Mouse (Mus musculus) induced T-regulatory cell, adult 2 months (primary cell): ENCODE measurements at regions not wholly inside any gene's neighbourhood (a gene's known extent, or its start where the extent isn't known, plus 50 kb on each side); places are given as distances from the start of the nearest gene placed in this dataset.

Source experiments
- DNase-seq: peaks from one replicate; pipeline ENCODE4 v3.0.0-alpha.2; 2012; ENCODE audit warnings: low read depth

DNA sequence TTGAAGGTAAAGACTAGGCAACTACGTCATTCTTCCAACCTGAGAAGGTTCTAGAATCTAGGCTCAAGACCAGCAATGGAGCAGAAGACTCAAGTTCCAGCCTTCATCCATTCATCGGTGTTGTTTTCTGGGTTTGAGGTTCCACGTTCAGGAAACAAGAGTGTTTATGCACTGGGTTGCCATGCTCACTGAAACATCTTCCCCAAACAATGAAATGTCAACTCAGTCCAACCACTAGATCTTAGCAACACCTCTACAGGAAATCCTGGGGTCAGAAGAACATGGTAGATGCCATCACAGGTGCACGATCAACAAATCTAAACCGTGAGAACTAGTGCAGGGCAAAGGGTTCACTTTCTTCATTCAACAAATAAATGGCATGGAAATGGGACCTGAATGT is 304.8 kb upstream of the Klf3 start:
- peak; percentile 92 for DNase-seq

DNA sequence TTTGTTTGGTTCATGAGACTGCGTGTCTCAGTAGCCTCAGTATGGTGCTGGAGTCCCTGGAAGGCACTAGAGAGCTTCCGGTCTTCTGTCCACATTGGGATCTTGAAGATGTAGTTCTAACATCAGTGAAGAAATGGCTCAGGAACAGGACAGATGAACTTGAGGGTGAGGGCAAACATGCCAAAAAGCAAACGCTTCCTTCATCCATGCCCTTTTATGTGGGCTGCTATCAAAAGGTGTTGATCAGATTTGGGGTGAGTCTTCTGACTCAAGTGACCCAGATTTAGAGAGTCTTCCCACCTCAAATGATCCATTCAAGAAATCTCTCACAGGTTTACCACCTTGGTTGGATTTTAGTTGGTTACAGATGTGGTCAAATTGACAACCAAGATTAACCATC is 304.1 kb upstream of the Klf3 start:
- peak; percentile 69 for DNase-seq

DNA sequence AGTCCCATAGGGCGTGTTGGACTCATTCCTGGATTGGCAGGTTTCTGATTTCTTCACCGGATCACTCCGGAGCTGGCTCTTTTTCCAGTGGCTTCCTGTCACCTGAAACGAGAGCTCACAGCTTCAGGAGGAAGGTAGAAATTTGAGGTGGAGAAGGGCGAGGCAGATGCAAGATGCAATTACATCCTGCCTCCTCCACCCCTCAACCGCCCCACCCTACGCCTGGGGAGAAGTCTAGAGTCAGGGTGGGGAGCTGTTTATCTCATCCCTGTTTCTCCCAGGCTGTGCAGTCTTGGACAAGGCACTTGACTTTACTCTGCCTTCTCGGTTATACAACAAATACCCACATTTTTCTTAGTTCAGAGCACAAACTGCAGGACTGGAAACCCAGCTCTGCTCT is 302.8 kb upstream of the Klf3 start:
- no peak for DNase-seq

DNA sequence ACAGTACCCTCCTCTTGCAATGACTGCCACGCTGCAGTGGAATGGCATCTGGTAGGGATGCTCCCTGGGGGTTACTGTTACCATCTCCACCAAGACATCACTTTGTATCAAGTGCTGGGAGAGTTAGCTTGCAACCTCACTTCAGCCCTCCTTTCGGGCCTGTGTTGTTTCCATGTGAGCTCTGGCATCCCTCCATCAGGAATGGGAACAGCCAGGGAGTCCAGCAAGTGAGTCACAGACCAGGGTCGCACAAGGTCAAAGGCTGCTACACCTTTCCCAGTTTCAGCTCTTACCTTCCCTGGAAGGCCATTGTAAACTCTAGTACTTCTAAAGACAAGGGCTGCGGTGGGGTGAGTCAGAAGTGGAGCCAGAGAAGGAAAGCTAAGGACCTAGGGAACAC is 302.3 kb upstream of the Klf3 start:
- no peak for DNase-seq

DNA sequence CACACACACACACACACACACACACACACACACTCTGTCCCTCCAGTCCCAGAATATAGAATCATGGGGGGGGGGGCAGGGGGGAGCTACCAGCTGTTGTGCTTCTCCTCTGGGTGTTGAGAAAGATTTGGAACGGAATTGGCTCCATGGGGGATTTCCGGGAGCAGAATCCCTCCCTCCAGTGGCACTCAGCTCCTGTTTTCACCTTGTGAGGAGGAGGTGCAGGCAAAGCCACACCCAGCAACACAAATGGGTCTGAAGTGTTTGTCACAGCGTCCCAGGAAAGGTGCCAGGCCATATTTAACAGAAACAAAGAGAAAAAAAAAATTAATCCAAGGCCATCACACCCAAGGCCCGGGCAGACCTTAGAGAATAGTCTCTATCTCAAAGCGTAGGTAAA is 301.4 kb upstream of the Klf3 start:
- DNase-seq: no peak

DNA sequence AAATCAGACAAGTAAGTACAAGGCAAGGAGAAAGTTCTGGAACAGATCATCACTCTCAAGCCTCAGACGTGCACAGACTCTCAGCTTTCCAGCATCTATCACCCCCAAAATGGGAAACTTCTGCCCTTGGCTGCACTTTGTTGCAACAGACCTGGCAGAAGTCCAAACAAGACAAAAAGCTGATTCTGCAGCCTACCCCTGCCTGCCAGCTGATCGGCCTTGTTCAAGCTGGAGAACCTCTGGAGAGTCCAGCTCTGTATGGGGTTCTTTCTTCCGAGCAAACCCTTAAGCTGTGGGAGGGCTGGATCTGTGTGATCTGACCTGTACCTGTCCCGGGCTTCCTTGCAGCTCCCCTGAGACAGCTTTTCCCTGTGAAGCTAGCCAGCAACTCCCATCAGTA is 299.7 kb upstream of the Klf3 start:
- peak; percentile 21 for DNase-seq

DNA sequence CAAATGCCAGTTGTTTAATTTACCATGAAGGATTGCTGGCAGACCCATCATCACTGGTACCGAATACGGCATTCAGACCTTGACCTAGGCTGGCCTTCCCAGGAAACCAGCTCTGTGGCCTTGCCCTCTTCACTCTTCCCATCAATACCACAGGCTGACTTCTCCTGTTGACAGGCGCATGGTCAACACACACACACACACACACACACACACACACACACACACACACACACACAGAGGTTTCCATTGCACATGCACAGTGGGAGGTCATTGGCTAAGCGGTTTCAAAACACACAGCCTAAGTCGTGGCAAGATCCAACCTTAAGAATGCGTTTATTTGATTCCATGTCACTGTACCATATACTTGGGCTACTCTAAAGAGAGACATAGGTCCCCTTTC is 298.7 kb upstream of the Klf3 start:
- peak; percentile 48 for DNase-seq

DNA sequence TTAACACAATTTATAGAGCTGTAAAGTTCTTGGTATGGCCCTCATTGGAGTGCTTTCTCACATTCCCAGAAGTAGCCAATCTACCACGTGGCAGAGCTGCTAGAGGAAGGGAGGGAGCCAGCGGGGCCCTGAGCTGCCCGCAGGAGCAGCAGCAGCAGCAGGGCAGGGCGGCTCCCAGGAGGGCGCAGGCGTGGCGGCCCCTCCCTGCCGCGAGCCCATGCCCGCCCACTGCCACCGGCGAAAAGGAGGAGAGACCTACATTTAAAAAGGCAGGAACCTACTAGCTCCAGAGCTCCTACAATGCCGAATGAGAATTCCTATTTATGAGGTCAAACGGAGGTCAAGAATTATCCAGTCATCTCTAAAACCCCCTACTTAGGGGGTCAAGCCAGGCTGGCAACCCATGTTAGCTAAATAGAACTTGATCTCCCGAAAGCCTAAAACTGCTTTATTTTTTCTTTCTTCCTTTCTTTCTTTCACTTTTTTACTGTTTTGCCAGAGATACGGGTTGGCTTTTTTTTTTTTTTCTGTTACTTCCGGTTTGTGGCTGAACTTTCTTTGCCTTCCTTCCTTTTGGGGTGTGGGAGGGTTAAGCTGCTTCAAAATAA is 297.9 kb upstream of the Klf3 start:
- peak; percentile 85 for DNase-seq

DNA sequence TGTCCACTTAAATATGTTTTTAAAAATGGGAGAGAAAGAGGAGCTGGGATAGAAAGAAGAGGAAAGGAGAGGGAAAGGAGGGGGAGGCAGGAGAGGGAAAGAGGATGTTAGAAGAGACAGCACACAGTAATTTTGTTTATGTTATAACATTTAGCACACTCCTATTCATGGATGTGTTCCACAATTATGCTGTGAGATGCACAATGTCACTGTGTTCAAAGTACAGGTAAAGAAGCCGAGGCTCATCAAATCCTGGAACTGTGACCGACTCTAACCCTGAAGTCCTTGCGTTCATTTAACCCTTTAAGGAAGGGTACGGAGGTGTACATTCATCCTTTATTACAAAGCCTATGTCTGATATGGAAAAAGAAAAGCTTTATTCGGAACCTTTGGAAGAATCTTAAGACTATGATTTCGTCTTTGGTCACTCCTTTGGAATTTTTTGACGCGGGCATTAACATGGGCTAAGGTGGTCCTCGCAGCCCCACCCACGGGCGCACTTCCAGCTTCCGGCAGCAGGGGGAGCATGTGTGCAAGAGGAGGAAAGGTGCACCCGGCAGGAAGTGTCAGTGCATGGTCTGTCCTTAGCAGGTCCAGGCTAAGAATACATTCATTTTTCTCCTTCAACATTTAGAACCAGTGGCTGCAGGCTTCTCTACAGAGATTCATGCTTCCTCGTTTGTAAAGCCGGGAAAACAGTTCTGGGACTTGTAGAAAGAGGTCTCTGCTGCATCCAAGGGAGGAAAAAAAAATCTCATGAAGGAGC is 297.2 kb upstream of the Klf3 start:
- peak; percentile 88 for DNase-seq

DNA sequence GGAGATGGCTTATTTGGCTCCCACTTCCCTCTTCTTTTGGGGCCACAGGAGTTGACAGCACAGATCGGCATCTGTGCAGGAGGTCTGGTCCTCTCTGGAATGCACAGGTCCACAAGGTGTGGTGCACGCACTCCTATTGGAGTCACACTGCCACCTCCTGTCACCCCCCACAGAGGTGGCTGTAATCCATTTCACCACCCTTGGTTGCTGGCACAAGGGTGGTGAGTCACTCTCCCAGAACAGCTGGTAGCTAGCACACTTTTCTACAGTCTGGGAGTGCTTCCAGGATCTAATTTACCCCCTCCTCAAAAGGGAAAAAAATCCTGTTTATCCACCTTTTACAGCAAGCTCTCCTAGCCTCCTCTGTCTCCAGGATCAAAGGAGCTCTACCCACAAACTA is 294.6 kb upstream of the Klf3 start:
- no peak for DNase-seq

DNA sequence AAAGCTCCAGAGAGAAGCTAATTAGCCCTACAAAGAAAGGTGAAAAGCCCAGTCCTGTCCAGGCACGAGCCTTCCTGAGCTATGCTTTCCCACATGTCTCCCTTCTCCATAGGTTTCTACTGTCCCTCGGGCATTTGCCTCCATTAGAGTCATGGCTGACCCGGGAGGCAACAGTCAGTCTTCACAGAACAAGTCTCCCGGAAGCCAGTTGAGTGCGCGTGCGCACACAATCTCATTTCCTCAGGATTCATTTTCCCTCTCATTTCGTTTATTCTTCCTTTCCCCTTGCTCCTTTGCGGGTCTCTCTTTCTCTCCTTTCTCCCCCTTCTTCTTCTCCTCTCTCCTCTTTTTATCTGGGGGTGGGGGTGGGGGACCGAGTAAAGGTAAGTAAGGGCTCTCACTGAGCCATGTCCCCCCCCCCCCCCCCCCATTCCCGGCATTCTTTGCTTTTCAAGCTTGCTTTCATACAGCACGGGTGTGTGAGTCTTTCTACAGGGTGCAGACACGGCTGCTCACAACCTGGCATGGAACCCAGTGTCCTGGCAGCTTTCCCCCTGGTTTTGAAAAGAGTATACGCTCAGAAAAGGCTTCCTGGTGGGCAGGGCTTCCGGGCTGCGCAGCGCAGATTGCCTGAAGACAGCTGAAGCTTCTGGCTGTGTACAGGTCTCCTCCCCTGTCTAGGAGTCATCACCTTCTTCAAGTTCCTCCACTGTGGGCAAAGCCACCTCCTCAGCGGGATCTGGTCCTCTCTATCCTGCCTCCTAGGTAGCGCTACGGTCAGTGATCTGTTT is 289.8 kb upstream of the Klf3 start:
- DNase-seq: no peak

DNA sequence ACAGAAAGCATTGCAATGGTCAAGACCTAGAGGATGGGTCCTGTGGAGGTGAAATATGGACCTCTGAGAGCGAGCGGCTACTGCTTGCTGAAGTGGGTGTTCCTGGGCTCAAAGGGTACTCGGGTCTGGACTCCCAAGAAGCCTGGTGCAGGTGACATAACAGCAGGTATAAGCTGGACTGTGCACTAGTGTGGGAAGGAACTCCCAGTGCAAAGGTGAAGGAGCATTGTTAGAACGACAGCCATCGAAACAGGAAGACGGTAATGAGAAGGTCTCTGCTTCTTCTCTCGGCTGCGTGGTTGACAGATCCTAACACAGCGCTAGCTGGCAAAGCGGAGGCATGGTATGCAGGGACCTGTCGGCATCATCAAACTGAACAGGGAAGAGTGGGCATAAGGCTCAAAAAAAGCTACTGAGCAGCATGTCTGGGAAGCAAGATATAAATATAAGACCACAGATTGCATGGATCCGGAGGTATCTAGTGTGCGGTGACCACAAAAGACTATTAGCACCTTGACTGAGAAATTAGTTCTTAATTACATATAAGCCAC is 287.0 kb upstream of the Klf3 start:
- DNase-seq: no peak

DNA sequence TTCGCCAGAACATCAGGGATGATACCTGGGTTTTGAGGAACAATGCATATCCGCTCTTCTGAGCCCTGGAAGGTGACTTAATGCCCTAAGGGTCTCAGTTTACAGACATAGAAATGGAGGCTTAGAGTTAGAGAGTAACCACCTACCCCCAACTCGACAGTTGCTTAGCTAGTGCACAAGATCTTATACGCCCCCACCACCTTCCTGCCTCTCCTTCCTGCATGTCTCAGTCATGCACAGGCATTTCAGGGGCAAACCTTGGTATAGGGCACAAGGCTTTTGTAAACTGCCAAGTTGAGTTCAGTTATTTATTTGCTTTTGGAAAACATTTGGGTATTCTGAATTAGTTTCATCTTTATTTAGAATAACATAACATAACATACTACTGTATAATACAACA is 285.9 kb upstream of the Klf3 start:
- no peak for DNase-seq

DNA sequence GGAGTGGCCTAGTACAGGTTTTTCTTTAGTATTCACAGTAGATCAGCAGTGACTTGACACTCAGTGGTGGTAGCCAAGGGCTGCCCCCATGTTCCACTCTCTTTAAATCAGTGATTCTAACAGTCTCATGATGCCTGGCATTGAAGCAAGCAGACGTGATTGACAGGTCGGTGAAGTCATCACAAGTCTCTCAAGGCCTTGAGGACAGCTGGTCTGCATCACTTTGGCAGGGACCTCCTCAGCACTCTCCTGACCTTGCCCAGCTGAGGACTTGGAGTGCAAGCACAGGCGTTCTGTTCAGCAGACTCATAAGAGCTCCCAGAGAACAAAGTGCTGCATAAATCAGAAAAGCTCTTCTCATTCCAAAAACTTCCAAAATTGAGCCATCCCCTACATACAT is 285.4 kb upstream of the Klf3 start:
- DNase-seq: no peak

DNA sequence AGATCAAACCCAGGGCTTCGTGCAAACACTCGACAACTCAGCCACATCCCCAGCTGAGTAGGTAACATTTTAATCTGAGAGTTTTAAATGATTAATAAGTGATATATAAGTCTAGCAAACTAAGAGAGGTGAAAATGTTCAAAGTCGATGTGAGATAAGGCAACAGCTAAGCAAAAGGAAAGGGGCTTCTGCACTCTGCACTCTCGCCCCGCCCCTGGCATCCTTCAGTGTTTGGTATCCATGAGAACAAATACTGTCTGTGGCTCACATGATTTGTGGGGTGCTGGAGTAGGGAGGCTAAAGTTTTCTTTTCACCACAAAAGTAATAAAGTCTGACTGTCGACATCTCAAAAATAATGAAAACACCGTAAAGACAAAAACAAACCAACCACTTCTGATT is 284.2 kb upstream of the Klf3 start:
- DNase-seq: peak; percentile 30

DNA sequence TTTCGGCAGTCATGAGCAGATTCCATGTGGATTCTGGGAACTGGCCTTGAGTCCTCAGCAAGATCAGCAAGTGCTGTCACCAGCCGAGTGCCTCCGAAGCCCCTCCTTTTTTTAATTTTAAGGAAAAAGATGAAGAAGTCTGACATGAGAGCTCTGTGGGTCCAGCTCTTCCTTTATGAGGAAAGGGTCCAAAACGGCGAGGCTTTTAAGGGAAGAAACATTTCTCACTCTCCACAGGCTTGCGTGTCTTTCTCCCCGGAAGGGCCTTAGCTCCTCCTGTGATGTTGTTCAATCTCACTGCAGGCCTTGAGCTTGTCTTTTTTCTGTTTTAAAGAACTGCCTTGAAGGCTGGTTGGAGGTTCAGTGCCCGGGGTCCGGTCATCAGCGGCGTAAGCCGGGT is 283.5 kb upstream of the Klf3 start:
- DNase-seq: no peak

DNA sequence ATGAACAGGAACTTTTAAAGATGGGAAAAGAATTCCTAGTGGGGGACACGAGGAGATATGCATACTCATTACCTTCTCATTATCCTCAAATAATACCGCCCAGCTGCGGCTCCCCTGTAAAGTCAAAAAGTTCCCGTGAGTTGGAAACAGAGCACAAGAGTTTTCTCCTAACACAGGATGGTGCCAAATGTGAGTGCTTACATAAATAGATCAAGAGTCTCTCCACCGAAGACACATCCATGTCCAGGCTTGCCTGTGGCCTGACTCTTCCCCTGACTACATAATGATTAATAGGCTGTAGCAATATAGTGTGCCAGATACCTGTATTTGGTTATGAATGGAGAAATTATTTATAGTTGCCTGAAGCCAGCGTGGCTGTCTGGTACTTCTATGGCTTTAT is 281.8 kb upstream of the Klf3 start:
- DNase-seq: no peak

DNA sequence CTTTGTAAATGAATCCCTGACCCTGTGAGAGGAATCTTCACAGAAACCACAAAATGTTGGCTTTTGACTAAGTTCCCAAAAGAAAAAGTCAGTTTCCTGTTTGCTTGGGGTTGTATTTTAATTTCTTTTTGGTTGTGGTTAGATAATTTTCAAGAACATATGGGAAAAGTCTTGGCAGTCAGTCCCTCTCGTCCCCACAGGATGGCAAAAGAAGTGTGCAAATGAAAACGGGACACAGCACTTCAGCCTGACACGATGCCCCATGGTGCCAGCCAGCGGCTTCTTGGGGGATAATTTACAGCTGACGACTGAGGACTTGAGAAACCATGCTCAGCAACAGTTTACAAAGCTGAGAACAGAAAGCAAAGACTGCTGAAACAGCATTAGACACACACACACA is 281.2 kb upstream of the Klf3 start:
- peak; percentile 25 for DNase-seq

DNA sequence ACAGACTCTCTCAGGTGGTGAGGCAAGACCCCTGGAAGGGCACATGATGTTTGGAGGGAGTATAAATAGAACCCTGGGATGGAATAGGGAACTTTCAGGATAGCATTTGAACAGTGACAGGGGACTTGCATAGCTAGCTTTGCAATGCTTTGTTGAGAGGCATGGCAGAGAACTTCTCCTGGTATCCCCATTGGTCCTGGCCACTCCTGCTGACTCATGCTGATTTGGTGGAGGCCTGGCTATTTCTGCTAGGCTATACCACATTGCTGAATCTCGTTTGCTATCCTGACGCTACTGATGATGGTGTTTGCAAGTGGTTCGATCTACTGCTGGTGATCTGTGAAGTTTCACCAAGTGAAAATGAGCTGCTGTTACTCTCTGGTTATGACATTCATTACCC is 276.7 kb upstream of the Klf3 start:
- no peak for DNase-seq

DNA sequence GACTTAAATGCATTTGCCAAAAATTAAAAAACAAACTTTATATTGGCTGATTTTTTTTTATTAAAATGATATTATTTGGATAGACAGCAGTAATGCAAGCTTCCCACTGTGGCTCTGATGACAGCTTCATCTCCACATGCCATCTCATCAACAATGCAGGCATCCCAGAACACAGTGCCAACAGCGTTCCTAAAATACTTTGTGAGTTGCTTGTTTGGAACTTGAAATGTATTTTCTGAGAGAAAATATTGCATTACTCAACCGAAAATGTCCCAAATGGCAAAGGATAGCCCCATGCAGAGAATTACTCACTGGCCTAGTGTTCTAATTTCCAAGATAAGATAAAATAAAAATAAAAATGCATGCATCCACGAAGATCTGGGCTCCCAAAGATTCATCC is 275.2 kb upstream of the Klf3 start:
- no peak for DNase-seq

DNA sequence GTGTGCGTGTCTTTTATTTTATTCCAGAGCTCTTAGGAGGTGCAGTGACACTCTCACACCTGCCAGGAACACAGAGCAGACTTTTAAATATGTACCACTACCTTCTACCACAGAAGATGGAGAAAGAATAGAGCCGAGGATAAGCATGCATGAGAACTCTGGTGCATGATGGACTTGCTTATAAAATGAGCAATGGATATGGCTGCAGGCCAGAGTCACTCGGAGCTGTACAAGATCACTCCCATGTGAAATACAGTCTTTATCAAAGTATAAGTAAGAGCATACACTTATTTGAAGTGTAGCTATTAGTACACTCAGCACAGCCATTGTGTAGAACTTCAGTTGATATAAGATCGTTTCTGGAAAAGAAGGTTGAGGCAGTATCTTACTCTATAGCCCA is 268.8 kb upstream of the Klf3 start:
- DNase-seq: no peak

DNA sequence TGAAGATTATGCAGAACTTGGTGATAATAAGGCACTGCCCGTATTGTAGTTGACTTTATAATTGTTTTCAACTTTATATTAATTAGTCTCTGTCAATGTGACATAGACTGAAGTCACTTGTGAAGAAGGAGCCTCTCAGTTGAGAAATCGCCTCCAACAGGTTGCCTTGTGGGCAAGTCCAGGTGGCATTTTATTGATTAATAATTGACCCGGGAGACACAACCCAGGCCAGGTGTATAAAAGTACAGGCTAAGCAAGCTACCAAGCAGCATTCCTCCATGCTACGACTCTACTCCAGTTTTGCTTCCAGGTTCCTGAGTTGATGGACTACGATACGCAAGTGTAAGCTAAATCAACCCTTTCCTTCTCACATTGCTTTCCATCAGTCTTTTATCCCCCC is 268.2 kb upstream of the Klf3 start:
- no peak for DNase-seq

DNA sequence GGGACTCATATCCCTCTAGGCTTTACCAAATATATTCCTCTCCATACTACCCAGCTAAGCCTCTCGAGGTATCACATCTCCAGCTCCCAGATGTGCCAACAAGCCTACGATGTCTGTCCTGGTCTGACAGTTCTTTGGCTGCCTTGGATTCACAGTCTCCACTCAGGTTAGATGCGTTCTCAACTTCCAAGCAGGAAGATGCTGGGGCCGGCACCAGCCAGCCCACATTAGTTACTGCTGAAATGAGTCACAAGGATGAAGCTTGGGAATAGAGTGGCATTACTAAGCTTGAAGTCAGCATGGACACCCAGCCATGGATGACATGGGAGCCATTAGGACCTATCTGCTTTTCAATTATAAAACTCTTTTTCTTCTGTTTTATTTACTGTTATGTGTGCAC is 267.6 kb upstream of the Klf3 start:
- no peak for DNase-seq
